Mouse (Mus musculus): Measurements from ENCODE around the gene Pgm1. TPM values are rescaled to one million over a fixed set of nuclear protein-coding genes. Genes with fewer than 3 reads are reported as not detected.

Pgm1 gene
- 10 to 100 TPM; 32.5 to 40.5 TPM for total RNA-seq (2021)

DNA sequence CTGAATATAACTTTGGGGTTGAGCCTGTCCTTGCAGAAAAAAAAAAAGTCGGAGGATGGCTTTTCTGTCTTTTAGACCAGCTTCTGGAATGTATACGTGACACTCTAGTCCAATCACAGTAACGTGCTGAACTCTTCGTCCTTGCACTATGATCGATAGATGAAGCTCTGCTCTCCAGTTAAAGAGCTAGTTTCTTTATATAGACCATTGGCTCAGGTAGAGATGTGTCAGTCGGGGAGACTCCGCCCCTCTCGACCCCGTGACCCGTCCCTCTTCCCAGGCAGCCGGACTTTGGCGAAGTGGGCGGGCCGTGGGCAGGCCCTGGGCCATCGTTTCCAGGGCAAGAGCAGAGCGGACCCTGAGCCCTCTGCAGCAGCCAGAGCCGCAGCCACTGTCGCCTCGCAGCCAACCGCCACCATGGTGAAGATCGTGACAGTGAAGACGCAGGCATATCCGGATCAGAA is at the start of gene Pgm1:
Gene Pgm1 (plus strand): TSS at position 266 of the 464 bp plus-strand sequence.
- intact Hi-C loops (cut with DNase I), result no loop called here

DNA sequence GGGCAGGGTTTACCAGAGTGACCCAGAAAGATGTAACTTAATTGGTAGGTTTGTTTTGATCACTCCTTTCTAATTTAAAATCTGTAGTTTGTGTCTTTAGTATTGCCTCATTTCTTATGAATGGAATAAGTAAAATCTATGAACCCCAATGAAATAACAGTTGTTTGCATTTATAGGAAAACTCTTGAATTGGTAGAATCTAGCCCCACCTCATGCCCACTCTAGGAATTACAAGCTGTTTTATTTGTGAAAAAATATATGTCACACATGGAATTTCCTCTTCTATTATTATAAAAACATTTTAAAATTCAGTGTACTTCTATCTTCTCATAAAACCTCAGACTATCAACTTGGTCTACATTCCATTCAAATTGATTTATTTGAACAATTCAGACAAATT is 47.3 kb upstream of the Pgm1 start:
- intact Hi-C loops (cut with DNase I), result no loop called here
- DNase-seq, result peak; percentile 6

More for the DNA sequence above, at the start of gene Pgm1:
- DNase-seq, result peak; percentile 78

- DNase-seq, result no peak
- intact Hi-C loops (cut with DNase I), result no loop called here
Measured at GRCm38 (mm10) chr4:99882405-99882804, 46.8 kb upstream of the Pgm1 start.

DNA sequence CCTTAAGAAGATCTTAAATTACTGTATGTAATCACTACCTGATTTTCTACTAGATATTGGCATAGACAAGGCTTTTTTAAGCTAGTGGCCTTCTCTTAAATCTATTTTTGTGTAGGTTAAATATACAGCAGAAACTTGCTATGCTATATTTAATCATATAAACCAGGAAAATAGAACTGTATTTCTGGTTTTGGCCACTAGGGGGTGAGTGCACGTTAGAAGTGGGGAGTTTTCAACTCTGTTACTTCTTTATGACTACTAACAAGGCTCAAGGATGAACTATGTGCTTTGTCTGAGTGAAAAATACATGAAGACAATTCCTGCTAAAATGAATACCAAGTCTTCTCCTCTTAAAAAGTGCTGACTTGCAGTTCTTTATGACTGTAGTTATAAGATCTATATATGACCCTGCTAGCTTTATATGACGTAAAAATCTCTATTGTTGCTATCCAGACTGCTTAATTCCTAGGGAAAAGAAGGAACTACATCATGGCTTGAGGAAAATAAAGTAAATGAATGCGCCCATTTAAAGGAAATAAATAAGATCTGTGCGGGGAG is 15.2 kb upstream of the Pgm1 start:
- intact Hi-C loops (cut with DNase I), result no loop called here
- no peak for DNase-seq

GRCm38 (mm10) chr4:99926380-99926779 is 2.8 kb upstream of the Pgm1 start:
- intact Hi-C loops (cut with DNase I), result no loop called here
- no peak for DNase-seq

DNA sequence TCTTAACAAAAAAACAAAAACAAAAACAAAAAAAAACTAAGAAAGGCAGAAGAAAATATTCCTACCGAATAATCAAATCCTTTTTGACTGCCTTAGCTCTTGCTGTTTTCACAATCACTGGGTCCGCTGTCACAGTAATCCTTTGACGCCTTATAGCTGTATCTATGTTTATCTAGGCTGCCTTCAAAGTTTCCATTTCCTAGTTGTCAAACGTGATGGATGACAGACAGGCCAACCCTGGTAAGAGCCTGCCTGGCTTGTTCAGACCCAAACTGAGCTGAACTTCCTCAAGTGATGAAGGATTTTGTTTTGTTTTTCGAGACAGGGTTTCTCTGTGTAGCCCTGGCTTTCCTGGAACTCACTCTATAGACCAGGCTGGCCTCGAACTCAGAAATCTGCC is 693 bp upstream of the Pgm1 start:
- intact Hi-C loops (cut with DNase I), result no loop called here
- DNase-seq, result no peak

DNA sequence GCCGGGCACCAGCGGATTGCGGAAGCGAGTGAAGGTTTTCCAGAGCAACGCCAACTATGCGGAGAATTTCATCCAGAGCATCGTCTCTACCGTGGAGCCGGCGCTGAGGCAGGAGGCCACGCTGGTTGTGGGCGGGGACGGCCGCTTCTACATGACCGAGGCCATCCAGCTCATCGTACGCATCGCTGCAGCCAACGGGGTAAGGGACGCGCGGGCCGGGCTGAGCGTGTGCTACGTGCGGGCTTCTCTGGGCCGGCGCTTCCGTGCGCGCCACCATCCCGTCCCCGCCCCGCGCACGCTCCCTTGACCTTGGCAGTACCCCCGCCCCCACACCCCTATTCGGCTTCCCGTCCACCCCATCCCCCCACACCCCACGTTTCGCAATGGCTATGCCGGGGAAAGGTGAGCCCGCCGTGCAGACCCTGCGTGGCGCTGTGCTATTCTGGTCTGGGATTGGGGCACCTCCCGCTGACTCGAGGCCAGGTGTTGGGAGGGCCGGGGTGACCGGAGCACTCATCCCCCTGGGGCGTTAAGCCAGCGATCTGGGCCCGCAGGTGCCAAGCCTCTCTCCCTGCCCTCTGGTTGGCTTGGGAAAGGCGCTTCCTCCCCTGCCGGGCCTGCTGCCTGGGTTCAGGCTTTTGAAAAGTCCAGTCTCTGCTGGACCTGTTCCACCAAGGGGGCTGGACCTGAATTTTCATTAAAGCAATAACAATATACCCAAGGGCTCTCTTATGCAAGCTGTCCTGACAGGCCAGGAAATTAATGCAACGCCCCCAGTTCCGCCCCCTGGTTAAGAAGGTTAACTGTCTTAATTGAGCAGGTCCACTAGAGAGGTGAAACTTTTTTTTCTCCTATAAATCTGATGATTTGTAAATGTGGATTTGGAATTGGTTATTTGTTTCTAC is 651 bp downstream of the Pgm1 start, which contains the start of gene Itgb3bp:
Gene Itgb3bp (minus strand): TSS at position 201 of the 905 bp plus-strand sequence.
- intact Hi-C loops (cut with DNase I), result no loop called here
- peak; percentile 80 for DNase-seq

GRCm38 (mm10) chr4:99930518-99931239 is 1.5 kb downstream of the Pgm1 start:
- intact Hi-C loops (cut with DNase I), result no loop called here
- DNase-seq, result no peak

GRCm38 (mm10) chr4:99931240-99931580 is 2.0 kb downstream of the Pgm1 start:
- intact Hi-C loops (cut with DNase I), result no loop called here
- DNase-seq, result no peak

- intact Hi-C loops (cut with DNase I), result no loop called here
Measured at GRCm38 (mm10) chr4:99931807-99932206, 2.6 kb downstream of the Pgm1 start.

GRCm38 (mm10) chr4:99934859-99935258 is 5.6 kb downstream of the Pgm1 start:
- DNase-seq, result no peak
- intact Hi-C loops (cut with DNase I), result no loop called here

More at GRCm38 (mm10) chr4:99931807-99932206, 2.6 kb downstream of the Pgm1 start:
- no peak for DNase-seq

DNA sequence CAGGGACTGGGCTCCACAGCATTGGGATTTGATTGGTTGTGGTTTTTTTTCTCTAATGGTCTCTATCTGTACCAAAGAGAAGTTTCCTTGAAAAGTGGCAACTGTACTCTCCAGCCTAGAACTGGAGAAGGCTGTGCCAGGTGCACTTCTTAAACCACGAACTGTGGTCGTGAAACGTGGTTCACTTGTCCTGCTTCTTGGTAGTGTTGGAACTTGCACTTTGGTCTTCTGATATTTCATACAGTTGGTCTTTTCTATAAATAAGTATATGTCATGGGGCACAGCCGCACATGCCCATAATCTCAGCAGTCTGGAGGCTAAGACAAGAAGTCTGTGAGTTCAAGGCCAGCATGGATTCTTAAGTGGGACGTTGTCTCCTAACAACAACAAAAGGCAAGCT is 7.1 kb downstream of the Pgm1 start:
- intact Hi-C loops (cut with DNase I), result no loop called here
- DNase-seq, result no peak

- intact Hi-C loops (cut with DNase I), result no loop called here
Measured at GRCm38 (mm10) chr4:99939711-99940505, 10.7 kb downstream of the Pgm1 start.

GRCm38 (mm10) chr4:99941655-99942414 is 12.6 kb downstream of the Pgm1 start:
- intact Hi-C loops (cut with DNase I), result no loop called here
- peak; percentile 29 for DNase-seq

More at GRCm38 (mm10) chr4:99939711-99940505, 10.7 kb downstream of the Pgm1 start:
- peak; percentile 74 for DNase-seq

DNA sequence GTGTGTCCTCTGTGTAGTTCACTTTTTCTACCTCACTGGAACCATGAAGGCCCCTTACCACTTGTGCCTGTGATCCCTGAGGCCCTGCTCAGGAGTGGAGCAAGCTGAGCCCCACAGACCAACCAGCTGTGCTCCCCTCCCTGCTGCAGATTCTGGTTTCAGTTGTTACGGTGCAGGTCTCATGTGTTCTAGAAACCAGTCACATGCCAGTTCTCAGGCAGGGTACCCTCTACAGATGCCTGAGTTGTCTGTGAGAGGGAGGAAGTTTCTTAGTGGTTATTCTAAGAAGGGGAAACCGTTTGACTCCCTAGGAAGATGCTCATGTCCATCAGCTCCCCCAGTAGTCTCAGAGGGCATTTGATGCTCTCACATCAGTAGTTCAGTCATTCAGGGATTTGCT is 15.4 kb downstream of the Pgm1 start:
- intact Hi-C loops (cut with DNase I), result loop anchor here (5.0 kb wide), 1 partner anchor 593 kb away; no protein-coding TSS in a partner anchor
- DNase-seq, result no peak

DNA sequence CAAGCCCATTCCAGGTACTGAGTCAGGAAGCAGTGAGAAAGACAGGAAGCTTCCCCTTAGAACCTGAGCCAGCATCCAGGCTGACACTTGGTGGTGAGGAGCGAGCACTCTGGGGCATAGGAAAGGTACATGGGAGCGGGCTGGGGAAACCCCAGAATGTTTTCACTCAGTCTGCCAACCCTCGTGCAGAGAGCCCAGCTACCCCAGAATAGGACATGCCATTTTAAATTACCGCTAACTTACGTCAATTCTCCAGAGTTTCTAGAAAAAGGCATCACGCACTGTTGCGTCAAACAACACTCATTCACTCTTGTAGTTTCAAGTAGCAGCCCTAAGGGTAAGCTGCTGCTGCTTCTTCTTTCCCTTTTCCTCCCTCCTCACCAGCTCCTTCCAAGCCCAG is 15.8 kb downstream of the Pgm1 start:
- no peak for DNase-seq
- intact Hi-C loops (cut with DNase I), result loop anchor here (5.0 kb wide), 1 partner anchor 592 kb away; no protein-coding TSS in a partner anchor

GRCm38 (mm10) chr4:99946516-99946915 is 17.3 kb downstream of the Pgm1 start:
- DNase-seq, result no peak
- intact Hi-C loops (cut with DNase I), result loop anchor here (5.0 kb wide), 1 partner anchor 591 kb away; no protein-coding TSS in a partner anchor

DNA sequence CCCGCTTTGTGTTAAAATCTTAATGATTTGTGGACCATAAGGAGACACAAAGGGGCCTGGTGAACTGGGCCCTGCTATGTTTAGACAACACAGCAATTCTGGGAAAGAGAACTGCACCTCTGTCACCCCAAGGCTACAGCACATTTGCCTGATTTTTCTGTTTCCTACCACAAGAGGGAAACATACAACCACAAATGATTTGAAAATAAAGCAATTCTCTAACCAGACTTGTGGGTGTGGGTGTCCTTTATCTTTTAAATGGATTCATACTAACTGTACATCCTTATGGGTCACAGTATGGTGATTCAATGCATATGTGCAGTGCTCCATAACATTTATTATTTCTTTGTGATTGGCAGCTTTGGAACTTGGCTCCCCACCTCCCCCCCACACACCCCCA is 18.0 kb downstream of the Pgm1 start:
- intact Hi-C loops (cut with DNase I), result loop anchor here (5.0 kb wide), 1 partner anchor 590 kb away; no protein-coding TSS in a partner anchor
- no peak for DNase-seq

DNA sequence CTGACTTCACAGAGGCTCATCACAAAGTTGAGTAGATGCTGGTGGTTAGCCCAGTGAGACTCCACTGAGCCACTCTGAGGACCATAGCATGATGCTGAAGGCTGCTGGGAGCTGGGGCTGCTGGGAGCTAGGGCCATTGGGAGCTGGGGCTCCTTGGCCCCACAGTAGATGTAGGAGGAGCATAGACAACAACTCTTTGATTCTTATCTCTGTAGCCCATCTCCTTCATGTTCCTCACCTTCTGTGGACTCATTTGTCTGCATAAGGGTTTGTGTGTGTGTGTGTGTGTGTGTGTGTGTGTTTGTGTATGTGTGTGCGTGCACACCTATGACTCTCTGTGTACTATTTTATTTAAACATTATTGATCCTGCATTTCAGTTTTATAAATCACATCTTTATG is 18.7 kb downstream of the Pgm1 start:
- intact Hi-C loops (cut with DNase I), result loop anchor here (5.0 kb wide), 1 partner anchor 589 kb away; no protein-coding TSS in a partner anchor

More for the DNA sequence above, 18.7 kb downstream of the Pgm1 start:
- DNase-seq, result no peak
